Mouse (Mus musculus) gastrocnemius, adult 8-10 months (tissue): ENCODE data around the gene Slc22a20. TPM values are rescaled to one million over a fixed set of nuclear protein-coding genes. Genes with fewer than 3 reads are reported as not detected.

ENCODE experiments used
- DNase-seq, 2 experiments: peaks; one replicate each; pipeline ENCODE4 v3.0.0; 2022; ENCODE audit warnings: low spot score in 2 of 2
- total RNA-seq, 4 experiments: library from RNA; stranded (reverse); gene quantifications; 2 replicates each; pipeline ENCODE4 v1.2.4; 2022

Slc22a20 gene
- total RNA-seq, 4 experiments from 2014 or later: not detected

DNA sequence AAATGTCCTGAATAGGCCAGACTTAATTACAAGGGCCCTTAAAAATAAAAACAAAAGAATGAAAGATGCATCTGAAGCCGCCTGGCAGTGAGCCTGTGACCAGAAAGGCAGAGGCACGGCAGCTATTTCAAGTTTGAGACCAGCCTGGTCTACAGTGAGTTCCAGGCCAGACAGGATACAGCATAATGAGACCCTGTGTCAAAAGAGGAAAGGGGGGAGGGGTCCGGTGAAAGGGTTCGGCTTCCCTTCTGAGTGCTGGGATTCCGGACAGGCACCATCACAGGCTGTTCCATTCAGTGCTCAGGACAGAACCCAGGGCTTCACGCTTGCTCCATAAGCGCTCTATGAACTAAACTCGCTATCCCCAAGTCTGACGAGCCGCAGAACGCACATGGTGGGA, 58.9 kb downstream of the Slc22a20 start:
- DNase-seq: no peak

DNA sequence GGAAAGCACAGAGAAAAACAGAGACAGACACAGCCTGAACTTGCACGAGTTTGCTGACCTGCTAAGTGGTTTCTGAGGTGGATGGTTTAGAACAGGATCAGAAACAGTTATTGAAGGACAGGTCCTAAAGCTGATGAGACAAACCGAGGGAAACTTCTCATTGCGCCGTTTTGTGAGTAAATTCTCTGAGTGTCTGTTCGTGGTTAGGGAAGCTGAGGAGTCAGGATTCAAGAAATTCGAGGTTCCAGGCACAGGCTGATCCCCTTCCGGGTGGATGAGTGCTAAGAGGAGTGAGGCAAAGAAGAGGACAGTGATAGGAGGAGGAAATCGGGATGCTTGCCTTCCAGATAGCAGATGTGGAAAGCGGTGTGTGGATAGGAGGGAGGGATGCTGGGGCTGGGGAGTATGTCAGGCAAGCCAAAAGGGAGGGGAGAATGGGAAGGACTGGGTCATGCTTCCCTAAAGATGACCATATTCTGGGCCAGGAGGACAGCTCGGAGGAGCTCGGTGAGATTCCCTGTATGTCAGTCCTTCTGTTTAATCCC, 60.6 kb downstream of the Slc22a20 start:
- no peak for DNase-seq

DNA sequence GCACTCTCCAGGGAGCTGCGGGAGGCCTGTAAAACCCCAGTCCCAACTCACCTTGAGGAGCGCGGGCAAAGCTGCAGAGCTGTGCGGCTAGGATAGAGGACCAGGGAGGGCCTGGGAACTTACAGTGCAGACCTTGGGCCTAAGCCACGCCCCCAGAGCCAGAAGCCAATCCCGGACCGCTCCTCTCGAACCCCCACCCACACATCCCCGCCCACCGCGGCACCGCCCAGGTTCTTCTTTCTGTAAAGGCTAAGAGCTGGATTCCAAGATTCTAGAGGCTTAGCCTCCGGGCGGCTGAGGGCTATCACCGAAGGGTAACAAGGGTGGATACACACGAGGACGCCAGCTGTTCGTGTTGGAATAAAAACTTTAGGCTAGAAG, 61.2 kb downstream of the Slc22a20 start, which contains the start of gene Cdc42ep2:
Cdc42ep2 (minus strand) TSS at position 104 of the 381 bp plus-strand sequence.
- DNase-seq: peak; percentile 94 to 97

DNA sequence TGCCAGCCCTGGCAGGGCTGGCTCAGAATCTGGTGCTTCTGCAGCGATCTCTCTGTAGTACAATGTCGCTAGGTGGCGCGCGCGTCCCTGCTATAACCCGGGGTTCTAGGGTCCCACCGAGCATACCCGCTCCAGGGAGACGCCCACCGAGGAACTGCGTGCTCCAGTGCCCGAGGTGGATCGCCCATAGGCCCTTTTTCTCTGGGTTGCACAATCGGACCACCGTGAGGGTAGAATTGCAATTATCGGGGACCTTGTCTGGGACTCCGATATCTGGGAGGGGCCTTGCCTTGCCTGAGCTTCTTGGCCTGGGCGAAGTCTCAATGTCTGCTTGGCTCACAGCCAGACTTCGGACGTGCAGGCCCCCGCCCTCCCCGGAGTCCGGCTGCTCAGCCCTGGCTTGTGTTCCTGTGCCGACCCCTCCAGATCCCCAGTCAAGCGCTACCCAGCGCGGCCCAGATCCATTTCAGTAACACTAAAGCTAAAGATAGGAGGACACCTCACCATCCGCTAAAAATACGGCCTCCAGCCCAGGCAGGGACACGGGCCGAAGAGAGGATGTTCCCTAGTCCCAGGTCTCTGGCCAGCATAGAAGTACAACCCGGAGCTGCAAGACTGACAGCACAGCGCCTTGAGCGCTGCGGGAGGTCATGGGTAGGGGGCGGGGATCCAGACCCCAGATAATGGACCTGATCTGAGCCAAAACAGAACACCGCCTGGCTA, 61.8 kb downstream of the Slc22a20 start:
- DNase-seq: peak; percentile 89 to 92

DNA sequence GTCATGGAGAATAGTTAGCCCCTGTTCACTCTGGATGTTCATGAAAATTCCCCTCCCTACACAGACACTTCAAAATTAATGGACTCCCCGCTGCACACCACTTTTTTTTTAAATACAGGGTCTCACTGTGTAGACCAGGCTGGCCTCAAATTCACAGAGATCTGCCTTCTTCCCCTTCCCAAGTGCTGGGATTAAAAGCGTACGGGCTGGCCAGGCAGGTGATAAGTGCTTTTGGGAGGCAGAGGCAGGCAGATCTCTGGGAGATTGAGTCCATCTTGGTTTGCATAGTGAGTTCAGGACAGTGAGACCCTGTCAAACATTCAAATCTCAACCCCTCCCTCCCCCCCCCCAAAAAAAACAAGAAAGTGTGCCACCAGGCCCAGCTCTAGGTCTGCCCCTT, 63.0 kb downstream of the Slc22a20 start:
- DNase-seq: no peak

DNA sequence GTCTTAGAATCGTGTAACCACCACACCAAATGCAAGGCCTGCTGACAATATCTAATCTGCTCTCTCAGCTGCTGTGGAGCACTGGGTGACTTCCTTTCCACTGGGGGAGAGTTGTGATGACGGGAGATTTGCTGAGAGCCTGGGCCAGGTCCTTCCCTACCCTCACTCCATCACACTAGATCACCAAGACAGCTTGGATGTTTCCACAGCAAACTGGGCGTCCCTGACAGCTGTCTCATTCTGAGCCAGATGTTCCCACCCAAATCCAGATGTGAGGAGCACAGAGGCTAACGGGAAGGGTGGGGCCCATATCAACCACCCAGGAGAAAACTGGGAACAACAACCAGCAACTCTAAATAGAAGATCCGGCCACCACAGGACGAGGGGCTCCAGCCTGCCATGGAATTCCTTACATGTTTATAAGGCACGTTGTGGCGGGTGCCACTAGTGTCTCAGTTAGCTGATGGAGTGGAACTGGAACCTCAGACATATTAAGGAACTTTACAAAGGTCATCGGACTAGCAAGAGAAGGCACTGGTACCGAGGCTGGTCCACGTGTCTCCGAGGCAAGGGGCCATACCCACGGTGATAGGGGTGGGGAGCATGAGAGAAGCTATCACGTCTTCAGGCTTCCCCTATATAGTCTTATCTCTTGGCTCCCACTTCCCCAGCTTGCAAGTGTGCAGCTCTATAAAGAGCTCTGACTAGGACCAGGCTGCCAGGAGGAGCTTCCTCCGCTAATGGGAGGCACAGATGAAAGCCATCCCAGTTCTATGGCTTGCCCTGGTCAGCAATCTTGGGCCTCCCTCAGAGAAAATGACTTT, 63.6 kb downstream of the Slc22a20 start:
- DNase-seq: peak in 1 of 2 experiments; percentile 56

DNA sequence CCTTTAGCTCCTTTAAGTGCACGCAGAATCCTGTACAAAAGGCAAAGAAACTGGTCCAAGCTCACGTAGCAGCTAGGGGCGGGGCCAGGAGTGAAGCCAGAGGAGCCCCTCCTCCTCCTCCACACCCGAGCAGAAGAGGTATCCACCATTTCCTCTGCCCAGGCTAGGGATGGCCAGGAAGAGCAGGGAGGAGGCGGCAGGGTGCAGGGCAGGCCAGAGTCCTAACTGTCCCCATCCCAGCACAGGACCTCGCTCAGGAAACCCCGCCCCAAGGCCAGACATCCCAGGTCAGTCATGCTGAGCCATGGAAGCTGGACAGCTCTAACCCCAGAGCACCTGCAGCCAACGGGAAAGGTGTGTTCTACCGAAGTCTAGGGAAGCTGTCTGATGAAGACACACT, 64.2 kb downstream of the Slc22a20 start:
- no peak for DNase-seq

Other genes with a start within 250 kb of the Slc22a20 start
- 10 to 100 TPM; 32.6 to 42.8 (median 39.2) TPM for gene Ltbp3, start 245.2 kb downstream of the Slc22a20 start, total RNA-seq
- 10 to 100 TPM; 71.4 to 91.0 (median 82.6) TPM for gene Scyl1, start 214.7 kb downstream of the Slc22a20 start, total RNA-seq
- gene Frmd8, start 110.9 kb downstream of the Slc22a20 start, total RNA-seq: 1 to 10 TPM; 2.7 to 4.5 (median 3.0) TPM
- 1 to 10 TPM in 3 of 4 experiments, under 1 TPM in 1; 0.80 to 1.3 (median 1.1) TPM for gene Slc25a45, start 108.3 kb downstream of the Slc22a20 start, total RNA-seq
- gene Tigd3, start 92.0 kb downstream of the Slc22a20 start, total RNA-seq: under 1 TPM; 0.12 to 0.34 (median 0.26) TPM
- gene Dpf2, start 73.1 kb downstream of the Slc22a20 start, total RNA-seq: 10 to 100 TPM; 70.5 to 97.8 (median 77.4) TPM
- 1 to 10 TPM; 8.6 to 9.9 (median 8.7) TPM for gene Cdc42ep2, start 61.3 kb downstream of the Slc22a20 start, total RNA-seq
- gene Pola2, start 21.9 kb downstream of the Slc22a20 start, total RNA-seq: 1 to 10 TPM; 4.5 to 9.4 (median 7.2) TPM
- gene Capn1, start 29.8 kb upstream of the Slc22a20 start, total RNA-seq: 100 to 1,000 TPM in 1 of 4 experiments, 10 to 100 TPM in 3; 85.0 to 113 (median 89.0) TPM
- 10 to 100 TPM; 14.5 to 19.6 (median 18.7) TPM for gene Syvn1, start 60.4 kb upstream of the Slc22a20 start, total RNA-seq
- gene Mrpl49, start 71.6 kb upstream of the Slc22a20 start, total RNA-seq: 10 to 100 TPM; 21.2 to 23.0 (median 22.3) TPM
- 100 to 1,000 TPM; 428 to 532 (median 479) TPM for gene Fau, start 71.7 kb upstream of the Slc22a20 start, total RNA-seq
- gene Znhit2, start 75.0 kb upstream of the Slc22a20 start, total RNA-seq: 10 to 100 TPM; 10.2 to 11.3 (median 11.0) TPM
- gene Tm7sf2, start 82.2 kb upstream of the Slc22a20 start, total RNA-seq: 1 to 10 TPM; 2.5 to 5.5 (median 4.0) TPM
- gene Vps51, start 91.1 kb upstream of the Slc22a20 start, total RNA-seq: 10 to 100 TPM; 17.0 to 23.5 (median 20.4) TPM
- gene Tmem262, start 93.9 kb upstream of the Slc22a20 start, total RNA-seq: not detected
- not detected for gene Gm28374, start 96.1 kb upstream of the Slc22a20 start, total RNA-seq
- gene Zfpl1, start 98.8 kb upstream of the Slc22a20 start, total RNA-seq: 10 to 100 TPM; 11.0 to 15.0 (median 11.7) TPM
- not detected for gene Cdca5, start 98.8 kb upstream of the Slc22a20 start, total RNA-seq
- gene AC131692.1, start 108.3 kb upstream of the Slc22a20 start, total RNA-seq: not detected
- not detected for gene Naaladl1, start 119.6 kb upstream of the Slc22a20 start, total RNA-seq
- 10 to 100 TPM in 3 of 4 experiments, 1 to 10 TPM in 1; 8.8 to 11.4 (median 11.3) TPM for gene Sac3d1, start 132.5 kb upstream of the Slc22a20 start, total RNA-seq
- 10 to 100 TPM in 2 of 4 experiments, 1 to 10 TPM in 2; 8.0 to 10.9 (median 9.7) TPM for gene Snx15, start 142.2 kb upstream of the Slc22a20 start, total RNA-seq
- under 1 TPM; 0.24 to 0.44 (median 0.41) TPM for gene Batf2, start 154.8 kb upstream of the Slc22a20 start, total RNA-seq
- 10 to 100 TPM; 68.5 to 81.8 (median 69.9) TPM for gene Arl2, start 155.4 kb upstream of the Slc22a20 start, total RNA-seq
- gene Majin, start 198.2 kb upstream of the Slc22a20 start, total RNA-seq: not detected
- not detected for gene Gpha2, start 240.2 kb upstream of the Slc22a20 start, total RNA-seq
- 10 to 100 TPM; 34.2 to 39.2 (median 36.4) TPM for gene Ppp2r5b, start 249.7 kb upstream of the Slc22a20 start, total RNA-seq